Mouse (Mus musculus) lung, postnatal 0 days (tissue): ENCODE data around the gene Ahcyl1.

ENCODE experiments used
- CTCF ChIP-seq: IDR thresholded peaks from 2 replicates; pipeline ENCODE4 v1.5.1; 2016; ENCODE audit warnings: antibody characterized with exemption, mild to moderate bottlenecking
- EP300 ChIP-seq: IDR thresholded peaks from 2 replicates; pipeline ENCODE4 v1.6.1; 2016; ENCODE audit warnings: antibody characterized with exemption, mild to moderate bottlenecking, control low read depth

GRCm38 (mm10) chr3:107617800-107618199, 78.6 kb downstream of the Ahcyl1 start:
- TF ChIP-seq EP300 = no peak
- TF ChIP-seq CTCF = no peak
